Mouse (Mus musculus): ENCODE data around the gene Gigyf1.

Gene Gigyf1

GRCm38 (mm10) chr5:137514811-137515210 is 3.5 kb upstream of the Gigyf1 start:
- peak; percentile 25 for DNase-seq

- DNase-seq: no peak
Observed at GRCm38 (mm10) chr5:137519691-137520550, 1.6 kb downstream of the Gigyf1 start.

GRCm38 (mm10) chr5:137521861-137522260 is 3.5 kb downstream of the Gigyf1 start:
- DNase-seq: no peak

DNA sequence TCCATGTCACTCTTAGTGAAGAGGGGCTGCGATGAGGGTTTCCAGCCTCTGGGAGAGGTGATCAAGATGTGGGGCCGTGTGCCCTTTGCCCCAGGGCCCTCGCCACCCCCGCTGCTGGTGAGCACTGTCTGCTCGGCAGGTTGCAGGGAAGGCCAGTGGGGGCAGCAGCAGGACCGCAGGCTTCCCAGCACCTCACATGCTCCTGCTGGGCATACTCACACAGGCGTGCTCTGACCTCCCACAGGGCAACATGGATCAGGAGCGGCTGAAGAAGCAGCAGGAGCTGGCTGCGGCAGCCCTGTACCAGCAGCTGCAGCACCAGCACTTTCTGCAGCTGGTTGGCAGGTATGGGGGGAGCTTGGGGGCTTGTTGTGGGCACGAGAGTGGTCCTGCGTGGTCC is 4.4 kb downstream of the Gigyf1 start:
- DNase-seq: no peak

GRCm38 (mm10) chr5:137523396-137524250 is 5.3 kb downstream of the Gigyf1 start:
- DNase-seq: no peak

- DNase-seq: no peak
Observed at GRCm38 (mm10) chr5:137524251-137524515, 5.8 kb downstream of the Gigyf1 start.

GRCm38 (mm10) chr5:137524671-137525070 is 6.3 kb downstream of the Gigyf1 start:
- DNase-seq: no peak

DNA sequence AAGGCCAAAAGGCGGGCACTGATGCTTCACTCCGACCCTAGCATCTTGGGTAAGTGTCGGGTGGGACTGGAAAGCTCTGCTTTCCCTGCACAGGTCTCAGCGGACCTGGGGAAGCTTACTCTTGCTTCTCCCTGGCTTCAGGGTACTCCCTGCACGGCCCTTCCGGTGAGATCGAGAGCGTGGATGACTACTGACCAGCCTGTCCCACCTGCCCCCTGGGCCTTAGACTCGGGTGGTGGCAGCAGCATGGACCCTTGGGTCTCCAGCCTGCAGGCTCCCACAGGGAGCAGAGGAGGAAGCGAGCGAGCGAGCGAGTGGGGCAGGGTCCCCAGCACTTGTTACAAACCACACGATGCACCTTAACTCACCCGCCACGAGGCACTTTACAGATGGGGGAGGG is 7.2 kb downstream of the Gigyf1 start:
- DNase-seq: no peak

GRCm38 (mm10) chr5:137526192-137526936 is 8.0 kb downstream of the Gigyf1 start:
- no peak for DNase-seq

GRCm38 (mm10) chr5:137527413-137527812 is 9.1 kb downstream of the Gigyf1 start:
- DNase-seq: no peak

GRCm38 (mm10) chr5:137528247-137528968 is 10.1 kb downstream of the Gigyf1 start:
- DNase-seq: no peak

DNA sequence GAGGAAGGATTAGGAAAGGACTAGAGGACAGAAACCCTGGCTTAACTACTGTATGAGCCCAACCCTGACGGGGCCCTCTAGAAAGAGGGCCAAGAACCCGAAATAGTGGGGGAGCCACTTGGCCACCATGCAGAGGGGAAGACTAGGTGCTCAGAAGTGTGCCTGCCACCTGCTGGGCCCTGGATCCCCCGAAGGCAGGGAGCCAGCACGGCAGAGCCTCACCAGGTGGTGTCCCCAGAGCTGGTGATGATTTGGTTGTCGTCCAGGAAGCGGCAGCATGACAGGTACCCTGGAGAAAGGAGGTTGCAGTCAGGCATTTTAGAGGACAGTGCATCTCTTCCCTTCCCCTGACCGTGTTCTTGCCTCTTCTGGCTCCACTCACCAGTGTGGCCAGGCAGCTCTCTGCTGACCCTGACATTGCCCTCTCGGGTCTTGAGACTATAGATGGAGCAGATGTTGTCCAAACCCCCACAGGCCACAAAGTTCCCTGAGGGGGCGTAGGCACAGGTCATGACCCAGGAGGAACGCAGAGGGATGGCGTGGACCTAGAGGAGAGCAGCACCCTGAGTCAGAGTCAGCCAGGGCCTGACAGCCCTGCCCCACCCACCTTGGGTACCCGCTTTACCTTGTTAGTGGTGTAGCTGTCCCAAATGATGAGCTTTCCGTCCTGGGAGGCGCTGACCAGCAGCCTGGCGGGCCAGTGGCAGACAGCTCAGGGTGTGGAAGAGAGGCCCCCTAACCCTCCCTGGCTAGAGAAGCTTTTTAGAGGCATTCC is 11.1 kb downstream of the Gigyf1 start:
- DNase-seq: no peak

- no peak for DNase-seq
Observed at GRCm38 (mm10) chr5:137530075-137530474, 11.7 kb downstream of the Gigyf1 start.

- no peak for DNase-seq
Observed at GRCm38 (mm10) chr5:137530588-137531413, 12.5 kb downstream of the Gigyf1 start.

GRCm38 (mm10) chr5:137531414-137532130 is 13.2 kb downstream of the Gigyf1 start:
- peak; percentile 74 for DNase-seq

DNA sequence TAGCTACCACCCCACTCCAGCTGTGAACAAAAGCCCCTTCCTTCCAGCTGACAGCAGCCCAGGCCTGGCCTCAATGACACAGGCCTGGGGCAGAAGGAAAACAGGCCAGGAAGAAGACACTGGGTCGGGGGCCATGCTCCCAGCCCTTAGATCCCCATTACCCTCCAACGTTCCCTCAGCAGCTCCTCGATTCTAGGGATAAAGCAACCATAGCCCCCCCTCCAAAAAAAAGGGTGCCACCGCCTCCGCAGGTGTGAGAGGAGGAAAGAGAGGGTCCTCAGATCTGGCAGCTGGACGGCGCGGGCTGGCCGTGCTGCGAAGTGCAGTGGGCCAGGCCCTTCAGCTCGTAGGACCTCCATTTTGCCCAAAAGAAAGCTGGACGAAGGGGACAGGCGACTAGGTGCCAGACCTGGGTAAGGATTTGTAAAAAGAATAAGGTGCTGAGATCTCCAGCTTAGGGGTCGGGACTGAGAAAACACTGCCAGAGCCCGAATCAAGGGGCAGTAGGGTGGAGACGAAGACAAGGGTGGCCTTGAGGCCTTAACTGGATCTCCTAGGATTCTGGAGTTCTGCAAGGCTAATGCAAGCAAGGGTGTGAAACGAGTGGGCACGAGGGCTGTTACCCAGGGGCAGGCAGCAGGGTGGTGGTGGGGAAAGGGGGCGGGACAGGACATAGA is 13.9 kb downstream of the Gigyf1 start:
- no peak for DNase-seq

- no peak for DNase-seq
Observed at GRCm38 (mm10) chr5:137532808-137533116, 14.4 kb downstream of the Gigyf1 start.

GRCm38 (mm10) chr5:137533117-137533827 is 14.9 kb downstream of the Gigyf1 start, which contains the start of the genes Epo and Gnb2:
Gene Epo (minus strand): TSS chr5:137533242.
Gene Gnb2 (minus strand): TSS chr5:137533510.
- peak; percentile 98 for DNase-seq

DNA sequence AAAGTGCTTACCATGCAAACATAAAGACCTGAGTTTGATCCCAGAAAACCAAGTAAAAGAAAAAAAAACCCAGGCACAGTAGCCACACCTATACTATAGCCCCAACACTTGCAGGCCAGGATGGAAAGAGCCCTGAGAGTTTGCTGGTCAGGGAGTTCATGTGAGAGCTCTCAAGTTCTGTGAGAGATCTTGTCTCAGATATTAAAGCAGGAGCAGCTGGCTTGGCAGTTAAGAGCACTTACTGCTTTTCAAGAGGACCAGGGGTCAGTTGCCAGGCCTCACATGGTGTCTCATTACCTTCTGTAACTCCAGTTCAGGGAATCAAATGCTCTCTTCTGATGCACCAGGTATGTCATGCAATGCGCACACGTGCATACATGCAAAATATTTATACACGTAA is 16.4 kb downstream of the Gigyf1 start:
- DNase-seq: peak; percentile 18
